Mouse (Mus musculus): Measurements from ENCODE around the gene Vasn. TPM values are rescaled to one million over a fixed set of nuclear protein-coding genes. Genes with fewer than 3 reads are reported as not detected.

The Vasn gene
- total RNA-seq, 2 experiments from 2014 or later, result 15.7 to 18.8 TPM

GRCm38 (mm10) chr16:4642190-4642589 is 2.4 kb downstream of the Vasn start:
- no peak for DNase-seq (ENCODE audit: low spot score in 2 of 2)

- DNase-seq (ENCODE audit: low spot score in 2 of 2), result no peak
These were observed 3.2 kb downstream of the Vasn start for GRCm38 (mm10) chr16:4642937-4643336.

DNA sequence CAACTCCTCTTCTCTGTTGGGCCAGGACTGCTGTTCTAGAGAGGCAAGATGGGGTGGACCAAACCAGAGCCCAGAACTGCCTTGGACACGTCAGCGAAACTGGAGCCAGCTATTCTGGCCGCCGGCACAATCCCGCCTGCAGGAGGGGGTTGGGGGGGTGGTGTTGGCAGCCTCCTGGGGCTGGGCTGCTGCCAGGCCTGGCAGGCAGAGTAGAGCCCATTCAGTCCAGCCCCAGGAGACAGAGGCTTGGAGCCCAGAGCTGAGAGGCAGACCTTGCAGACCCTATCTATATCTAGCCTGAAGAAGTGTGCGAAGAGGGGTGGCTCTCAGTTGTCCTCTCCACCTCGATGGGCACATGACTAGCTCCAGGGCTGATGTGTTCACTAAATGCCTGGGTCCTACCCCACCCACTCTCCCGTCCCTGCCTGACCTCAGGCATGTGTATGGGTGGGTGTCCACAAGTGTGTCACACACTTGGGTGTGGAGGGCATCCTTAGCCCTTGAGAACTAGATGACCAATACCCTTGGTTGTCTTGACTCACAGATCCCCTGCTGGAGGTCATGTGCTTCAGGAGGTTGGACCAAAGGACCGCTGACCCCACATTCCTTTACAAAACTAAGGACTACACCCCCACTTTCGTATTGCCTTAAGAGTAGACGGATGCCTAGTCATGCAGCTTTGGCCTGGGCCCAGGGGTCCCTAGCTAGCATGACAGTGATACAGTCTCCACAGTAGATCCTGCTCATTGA is 4.1 kb downstream of the Vasn start:
- peak in 1 of 2 experiments; percentile 63 for DNase-seq (ENCODE audit: low spot score in 2 of 2)

GRCm38 (mm10) chr16:4645867-4646266 is 6.1 kb downstream of the Vasn start:
- no peak for DNase-seq (ENCODE audit: low spot score in 2 of 2)

- no peak for DNase-seq (ENCODE audit: low spot score in 2 of 2)
These were observed 7.1 kb downstream of the Vasn start for GRCm38 (mm10) chr16:4646831-4647230.

DNA sequence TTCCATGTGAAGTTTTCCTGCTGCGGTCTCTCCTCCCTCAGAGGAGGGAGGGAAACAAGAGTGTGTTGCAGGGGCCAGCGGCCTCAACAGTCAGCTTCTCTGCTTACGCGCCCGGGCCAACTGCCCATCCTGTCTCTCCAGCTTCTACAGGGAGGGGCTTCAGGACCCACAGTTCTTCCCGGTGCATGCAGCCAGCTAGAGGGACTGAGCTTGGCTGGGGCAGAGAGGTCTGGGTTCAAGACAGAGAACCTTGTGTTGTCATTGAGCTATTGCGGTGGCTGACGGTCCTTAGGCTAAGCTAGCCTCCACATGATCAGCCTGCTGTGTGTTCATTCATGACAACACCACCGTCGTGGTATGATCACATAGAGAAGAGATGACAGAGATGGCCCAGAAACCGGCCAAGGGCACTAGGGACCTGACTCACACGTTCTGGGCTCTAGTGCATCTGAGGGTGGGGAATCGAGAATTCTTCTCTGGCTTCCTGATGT is 8.0 kb downstream of the Vasn start:
- DNase-seq (ENCODE audit: low spot score in 2 of 2), result no peak

- DNase-seq (ENCODE audit: low spot score in 2 of 2), result no peak
These were observed 8.8 kb downstream of the Vasn start for GRCm38 (mm10) chr16:4648416-4649023.

DNA sequence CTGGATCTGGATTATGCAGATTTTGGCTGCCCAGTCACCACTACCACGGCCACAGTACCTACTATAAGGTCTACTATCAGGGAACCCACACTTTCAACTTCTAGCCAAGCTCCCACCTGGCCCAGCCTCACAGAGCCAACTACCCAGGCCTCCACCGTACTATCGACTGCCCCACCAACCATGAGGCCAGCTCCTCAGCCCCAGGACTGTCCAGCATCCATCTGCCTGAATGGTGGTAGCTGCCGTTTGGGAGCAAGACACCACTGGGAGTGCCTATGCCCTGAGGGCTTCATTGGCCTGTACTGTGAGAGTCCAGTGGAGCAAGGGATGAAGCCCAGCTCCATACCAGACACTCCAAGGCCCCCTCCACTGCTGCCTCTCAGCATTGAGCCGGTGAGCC is 9.5 kb downstream of the Vasn start:
- no peak for DNase-seq (ENCODE audit: low spot score in 2 of 2)

DNA sequence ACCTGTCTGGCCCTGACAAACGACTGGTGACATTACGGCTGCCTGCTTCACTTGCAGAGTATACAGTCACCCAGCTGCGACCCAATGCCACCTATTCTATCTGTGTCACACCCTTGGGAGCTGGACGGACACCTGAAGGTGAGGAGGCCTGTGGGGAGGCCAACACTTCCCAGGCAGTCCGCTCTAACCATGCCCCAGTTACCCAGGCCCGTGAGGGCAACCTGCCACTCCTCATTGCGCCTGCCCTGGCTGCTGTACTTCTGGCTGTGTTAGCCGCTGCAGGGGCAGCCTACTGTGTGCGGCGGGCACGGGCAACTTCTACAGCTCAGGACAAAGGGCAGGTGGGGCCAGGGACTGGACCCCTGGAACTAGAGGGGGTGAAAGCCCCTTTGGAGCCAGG is 10.0 kb downstream of the Vasn start:
- DNase-seq (ENCODE audit: low spot score in 2 of 2), result no peak

GRCm38 (mm10) chr16:4650161-4650560 is 10.4 kb downstream of the Vasn start:
- DNase-seq (ENCODE audit: low spot score in 2 of 2), result no peak

DNA sequence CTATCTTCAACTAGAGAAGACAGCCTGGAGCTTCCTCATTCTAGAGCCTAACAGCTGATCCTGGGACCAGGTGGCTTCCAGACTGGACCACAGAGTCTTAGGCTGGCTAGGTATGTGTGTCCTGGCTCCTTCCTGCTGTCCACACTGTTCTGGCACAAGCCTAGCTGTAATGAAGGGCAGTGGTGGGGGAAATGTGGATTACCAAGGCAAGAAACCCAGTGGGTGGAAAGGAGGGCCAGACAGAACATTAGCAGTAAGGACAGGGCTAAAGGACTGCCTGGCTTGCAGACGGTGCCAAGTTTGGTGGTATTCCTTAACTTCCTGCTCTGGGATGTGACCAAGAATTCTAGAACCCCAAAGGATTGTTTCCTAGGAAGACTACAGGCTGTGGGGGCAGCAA is 11.3 kb downstream of the Vasn start:
- no peak for DNase-seq (ENCODE audit: low spot score in 2 of 2)

- DNase-seq (ENCODE audit: low spot score in 2 of 2), result no peak
These were observed 11.9 kb downstream of the Vasn start for GRCm38 (mm10) chr16:4651624-4652023.

DNA sequence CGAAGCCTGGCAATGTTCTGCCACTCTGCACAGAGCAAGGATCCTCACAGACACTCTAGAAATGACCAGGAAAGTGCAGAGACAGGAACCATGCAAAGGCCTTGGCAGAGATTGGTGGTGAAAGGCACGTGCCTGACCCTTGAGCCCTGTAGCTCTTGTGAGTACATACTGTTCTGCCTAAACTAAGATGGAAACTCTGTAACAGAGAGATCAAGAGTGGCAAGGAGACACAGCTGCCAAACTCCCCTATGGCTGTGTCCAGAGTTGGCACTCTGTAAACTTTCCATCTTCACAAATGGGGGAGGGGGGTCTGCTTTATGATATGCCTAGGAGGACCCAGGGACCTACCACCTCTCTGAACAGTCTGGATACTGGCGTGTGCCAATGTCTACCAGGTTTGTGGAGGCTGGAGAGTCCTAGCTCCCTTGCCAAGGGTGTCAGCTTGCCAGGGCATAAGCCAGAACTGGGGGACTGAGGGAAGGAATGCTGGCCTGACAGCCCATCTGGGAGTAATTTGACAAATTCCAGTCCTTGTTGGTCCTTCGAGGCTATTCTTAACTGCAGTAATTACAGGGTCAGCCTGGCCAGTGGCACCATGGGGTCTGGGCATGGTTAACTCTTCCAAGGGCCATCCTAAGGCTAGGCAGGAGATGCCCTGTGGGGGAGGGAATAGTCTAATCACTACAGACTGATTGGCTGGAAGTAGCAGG is 13.1 kb downstream of the Vasn start:
- no peak for DNase-seq (ENCODE audit: low spot score in 2 of 2)

- DNase-seq (ENCODE audit: low spot score in 2 of 2), result no peak
These were observed 15.0 kb downstream of the Vasn start for GRCm38 (mm10) chr16:4654706-4655105.

DNA sequence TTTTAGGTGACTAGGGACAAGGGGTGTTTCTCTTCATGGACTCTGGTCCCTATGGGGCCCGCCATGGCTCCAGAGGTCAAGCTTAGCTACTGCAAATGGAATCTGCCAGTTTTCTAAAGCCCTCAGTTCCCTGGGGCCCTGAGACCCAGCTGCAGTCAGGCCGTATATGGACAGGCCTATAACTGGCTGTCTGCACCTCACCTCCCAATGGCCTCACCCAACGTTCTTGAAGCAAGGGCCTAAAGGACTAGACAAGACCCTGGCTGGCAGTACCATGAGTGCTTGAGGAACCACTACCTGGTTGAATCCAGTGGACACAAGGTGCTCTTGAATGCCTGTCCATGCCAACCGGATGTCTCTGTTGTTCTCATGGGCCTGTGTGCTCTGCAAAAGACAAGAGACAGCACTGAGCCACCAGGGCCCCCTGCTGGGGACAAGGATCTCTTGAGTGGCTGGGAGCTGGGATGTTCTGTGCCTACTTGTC is 15.6 kb downstream of the Vasn start:
- no peak for DNase-seq (ENCODE audit: low spot score in 2 of 2)

DNA sequence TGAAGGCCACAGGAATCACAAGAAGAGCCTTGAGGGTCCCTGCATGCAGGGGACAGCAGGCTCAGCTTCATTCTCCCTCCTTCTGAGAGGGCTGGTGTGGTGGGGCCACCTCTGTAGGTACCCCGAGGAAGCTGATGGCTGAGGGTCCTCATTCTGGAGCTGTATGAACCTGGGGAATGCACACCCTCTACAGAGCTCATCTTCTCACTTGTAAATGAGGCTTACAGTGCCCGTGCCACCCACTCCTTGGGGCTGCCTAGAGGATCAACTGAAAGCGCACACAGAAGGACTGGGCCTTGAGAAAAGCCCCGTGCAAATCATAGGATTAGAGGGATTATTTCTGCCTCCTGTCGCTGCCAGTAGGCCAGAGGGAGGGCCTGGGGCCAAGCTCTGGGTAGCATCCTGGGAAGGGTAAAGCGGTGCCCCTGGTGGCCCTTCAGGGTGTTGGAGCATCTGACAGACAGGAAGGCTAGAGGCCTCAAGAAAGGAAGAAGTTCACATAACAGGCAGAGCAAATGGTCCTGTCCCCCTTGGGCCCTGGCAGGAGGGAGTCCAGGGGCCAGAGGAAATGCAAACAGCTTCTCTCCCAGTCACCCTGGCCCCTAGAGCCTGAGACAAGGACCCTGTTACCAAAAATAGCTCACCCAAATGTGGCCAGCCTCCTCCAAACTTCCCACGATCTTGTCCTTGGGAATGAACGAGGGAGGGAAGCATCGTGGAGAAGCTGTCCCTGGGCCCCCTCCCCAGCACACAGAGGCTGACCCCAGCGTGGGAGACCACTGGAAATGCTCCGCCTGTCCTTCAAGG is 16.2 kb downstream of the Vasn start:
- DNase-seq (ENCODE audit: low spot score in 2 of 2), result no peak

DNA sequence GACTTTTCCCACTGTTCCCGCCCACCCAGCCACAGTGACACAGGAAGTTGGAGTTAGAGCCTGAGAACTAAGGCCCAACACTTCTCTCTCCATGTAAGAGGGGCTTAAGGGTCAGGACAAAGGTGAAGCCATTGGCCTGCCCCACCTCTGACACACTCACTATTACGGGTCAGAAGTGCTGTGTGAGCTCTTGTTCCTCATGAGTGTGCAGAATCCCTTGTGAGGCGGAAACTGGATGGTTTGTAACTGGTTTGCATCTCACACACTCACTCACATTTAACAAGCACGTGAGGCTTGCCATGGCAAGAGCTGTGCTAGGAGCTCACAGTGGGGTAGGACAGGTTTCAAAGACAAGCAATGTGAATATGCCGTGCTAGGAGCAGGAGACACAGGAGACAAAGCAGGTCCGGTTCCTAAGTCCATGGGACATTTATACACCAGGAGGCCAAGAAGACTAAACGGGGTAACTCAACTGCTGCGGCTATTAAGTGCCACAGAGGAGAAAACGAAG is 16.9 kb downstream of the Vasn start:
- no peak for DNase-seq (ENCODE audit: low spot score in 2 of 2)

DNA sequence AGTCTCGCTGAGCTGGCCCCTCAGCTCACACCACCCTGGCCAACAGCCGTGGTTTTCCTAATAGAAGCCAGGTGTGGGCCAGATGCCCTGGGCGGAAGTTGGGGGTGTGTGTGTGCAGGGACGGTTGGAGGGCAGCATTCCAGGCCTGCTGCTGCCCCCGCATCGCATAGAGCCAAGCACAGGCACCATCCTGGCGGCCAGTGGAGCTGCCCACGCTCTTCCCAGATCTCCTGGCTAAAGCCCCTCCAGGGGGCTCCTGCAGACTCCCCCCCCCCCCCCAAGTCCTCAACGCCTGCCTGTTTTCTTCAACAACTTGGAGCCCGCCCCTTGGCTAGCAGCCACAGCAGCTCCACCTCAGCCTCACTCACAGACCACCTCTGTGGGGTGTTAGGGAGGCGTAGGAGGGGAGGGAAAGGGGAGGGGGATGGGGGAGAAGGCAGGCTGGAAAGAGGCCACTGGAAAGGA is 19.1 kb downstream of the Vasn start:
- no peak for DNase-seq (ENCODE audit: low spot score in 2 of 2)

GRCm38 (mm10) chr16:4659326-4659725 is 19.6 kb downstream of the Vasn start:
- no peak for DNase-seq (ENCODE audit: low spot score in 2 of 2)

DNA sequence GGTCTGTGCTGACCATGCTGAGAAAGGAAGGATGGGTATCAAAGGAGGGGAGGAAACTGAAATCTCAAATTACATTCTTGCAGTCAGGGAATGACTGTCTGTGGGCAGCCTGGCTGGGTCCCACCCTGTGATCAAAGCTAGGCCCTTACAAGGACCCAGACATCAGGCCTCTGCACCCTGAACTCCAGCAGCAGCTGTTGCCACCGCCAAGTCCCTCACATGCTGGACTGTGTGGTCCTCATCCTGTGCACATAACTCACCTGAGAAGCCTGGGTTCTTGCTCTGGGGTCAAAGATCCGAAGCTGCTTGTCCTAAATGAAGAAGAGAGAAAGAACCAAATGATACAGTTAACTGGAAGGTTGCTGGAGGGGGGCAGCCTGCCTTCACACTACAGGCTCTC is 21.9 kb downstream of the Vasn start:
- no peak for DNase-seq (ENCODE audit: low spot score in 2 of 2)

GRCm38 (mm10) chr16:4663806-4664205 is 24.1 kb downstream of the Vasn start:
- DNase-seq (ENCODE audit: low spot score in 2 of 2), result no peak

Measured in adrenal gland, postnatal 4 days (tissue).